Mouse (Mus musculus) MEL (cell line): Measurements from ENCODE around the gene Tex19.2. TPM values are rescaled to one million over a fixed set of nuclear protein-coding genes. Genes with fewer than 3 reads are reported as not detected.

ENCODE experiments used
- DNase-seq: peaks from one replicate; pipeline ENCODE4 v3.0.0; 2011; ENCODE audit warnings: low read depth, low spot score
- H3K27ac ChIP-seq: 2 replicates; pipeline ENCODE4 v1.5.1; 2012; ENCODE audit warnings: low read depth, mild to moderate bottlenecking, control low read depth, low read length, moderate library complexity; ENCODE audit not compliant: control insufficient read depth
- H3K27me3 ChIP-seq, 2 experiments: fragments of 150-350 bp in 1 of 2; sonication (generic) in 1 of 2; 2 replicates each; pipeline ENCODE4 v1.6.1; 2012; ENCODE audit warnings: low read length in 2 of 2, mild to moderate bottlenecking in 2 of 2, improper control_type of control experiment in 1 of 2, moderate library complexity in 1 of 2; ENCODE audit not compliant: insufficient read depth in 2 of 2, control insufficient read depth in 1 of 2
- H3K36me3 ChIP-seq, 2 experiments: 2 replicates each; pipeline ENCODE4 v1.6.1; 2012 to 2014; ENCODE audit warnings: low read length in 2 of 2, improper control_type of control experiment in 1 of 2, inconsistent platforms in 1 of 2, mild to moderate bottlenecking in 1 of 2; ENCODE audit not compliant: insufficient read depth in 2 of 2, control insufficient read depth in 1 of 2
- H3K4me1 ChIP-seq, 2 experiments: fragments of 150-350 bp in 1 of 2; sonication (generic) in 1 of 2; 2 replicates each; pipeline ENCODE4 v1.6.1; 2012; ENCODE audit warnings: low read length in 2 of 2, improper control_type of control experiment in 1 of 2, mild to moderate bottlenecking in 1 of 2; ENCODE audit not compliant: insufficient read depth in 2 of 2, control insufficient read depth in 1 of 2
- H3K4me3 ChIP-seq, 2 experiments: fragments of 150-350 bp in 1 of 2; sonication (generic) in 1 of 2; 2 replicates each; pipeline ENCODE4 v1.5.1; 2012; ENCODE audit warnings: low read depth in 2 of 2, low read length in 2 of 2, mild to moderate bottlenecking in 2 of 2, moderate library complexity in 2 of 2, control low read depth in 1 of 2, improper control_type of control experiment in 1 of 2; ENCODE audit not compliant: control insufficient read depth in 1 of 2, insufficient read depth in 1 of 2
- H3K79me2 ChIP-seq: 2 replicates; pipeline ENCODE4 v1.6.1; 2012; ENCODE audit warnings: mild to moderate bottlenecking, low read length, moderate library complexity; ENCODE audit not compliant: control insufficient read depth, poor library complexity, insufficient read depth
- H3K9ac ChIP-seq: 2 replicates; pipeline ENCODE4 v1.6.1; 2012; ENCODE audit warnings: low read depth, mild to moderate bottlenecking, control low read depth, low read length, moderate library complexity; ENCODE audit not compliant: control insufficient read depth, poor library complexity, severe bottlenecking
- H3K9me3 ChIP-seq: fragments of 150-350 bp; sonication (generic); replicated peaks from 2 replicates; pipeline ENCODE4 v1.6.1; 2012; ENCODE audit warnings: mild to moderate bottlenecking, low read length, improper control_type of control experiment, moderate library complexity; ENCODE audit not compliant: insufficient read depth
- CHD1 ChIP-seq: IDR thresholded peaks from 2 replicates; pipeline ENCODE4 v1.6.1; 2012; ENCODE audit warnings: low read depth, mild to moderate bottlenecking, inconsistent platforms, low read length, improper control_type of control experiment
- CTCF ChIP-seq, 3 experiments: IDR thresholded peaks in 2 of 3; conservative IDR thresholded peaks in 1 of 3; 2 replicates each; pipeline ENCODE4 v1.5.1; 2011 to 2012; ENCODE audit warnings: low read length in 3 of 3, low read depth in 2 of 3, mild to moderate bottlenecking in 2 of 3, improper control_type of control experiment in 1 of 3, inconsistent platforms in 1 of 3, mixed read lengths in 1 of 3, moderate library complexity in 1 of 3; ENCODE audit not compliant: control insufficient read depth in 1 of 3, insufficient read depth in 1 of 3, poor library complexity in 1 of 3, severe bottlenecking in 1 of 3
- ELF1 ChIP-seq: IDR thresholded peaks from 2 replicates; pipeline ENCODE4 v1.6.1; 2014; ENCODE audit warnings: low read depth, mild to moderate bottlenecking, inconsistent platforms, low read length, improper control_type of control experiment, moderate library complexity
- GATA1 ChIP-seq: IDR thresholded peaks from 2 replicates; pipeline ENCODE4 v1.6.1; 2011; ENCODE audit warnings: low read depth, low read length, improper control_type of control experiment
- KAT2A ChIP-seq: conservative IDR thresholded peaks from 2 replicates; pipeline ENCODE4 v1.6.1; 2012; ENCODE audit warnings: low read depth, low read length, improper control_type of control experiment, inconsistent platforms
- MAFK ChIP-seq: IDR thresholded peaks from 2 replicates; pipeline ENCODE4 v1.6.1; 2011; ENCODE audit warnings: low read depth, mild to moderate bottlenecking, low read length, improper control_type of control experiment, borderline replicate concordance
- MAX ChIP-seq: IDR thresholded peaks from 2 replicates; pipeline ENCODE4 v1.6.1; 2011; ENCODE audit warnings: low read length, improper control_type of control experiment
- MAZ ChIP-seq: IDR thresholded peaks from 2 replicates; pipeline ENCODE4 v1.6.1; 2012; ENCODE audit warnings: low read depth, mild to moderate bottlenecking, inconsistent platforms, low read length, improper control_type of control experiment
- MEF2A ChIP-seq: IDR thresholded peaks from 2 replicates; pipeline ENCODE4 v1.6.1; 2014; ENCODE audit warnings: low read depth, mild to moderate bottlenecking, inconsistent platforms, low read length, improper control_type of control experiment; ENCODE audit not compliant: poor library complexity, insufficient replicate concordance, severe bottlenecking; ENCODE audit errors: extremely low read depth
- MYC ChIP-seq: IDR thresholded peaks from 2 replicates; pipeline ENCODE4 v1.6.1; 2011; ENCODE audit warnings: low read depth, mild to moderate bottlenecking, low read length, improper control_type of control experiment, moderate library complexity
- NELFE ChIP-seq: IDR thresholded peaks from 2 replicates; pipeline ENCODE4 v1.6.1; 2011; ENCODE audit warnings: low read depth, low read length, improper control_type of control experiment
- POLR2A ChIP-seq, 2 experiments: IDR thresholded peaks; 2 replicates each; pipeline ENCODE4 v1.6.1; 2011 to 2012; ENCODE audit warnings: low read length in 2 of 2, mild to moderate bottlenecking in 2 of 2, control low read depth in 1 of 2, improper control_type of control experiment in 1 of 2, low read depth in 1 of 2, moderate library complexity in 1 of 2; ENCODE audit not compliant: control insufficient read depth in 1 of 2, insufficient read depth in 1 of 2, poor library complexity in 1 of 2
- POLR2AphosphoS5 ChIP-seq: IDR thresholded peaks from 2 replicates; pipeline ENCODE4 v1.6.1; 2012; ENCODE audit warnings: low read depth, borderline replicate concordance, mild to moderate bottlenecking, inconsistent platforms, low read length, moderate library complexity, mixed read lengths
- RCOR1 ChIP-seq: IDR thresholded peaks from 2 replicates; pipeline ENCODE4 v1.6.1; 2012; ENCODE audit warnings: low read depth, mild to moderate bottlenecking, inconsistent platforms, low read length, improper control_type of control experiment
- SIN3A ChIP-seq: IDR thresholded peaks from 2 replicates; pipeline ENCODE4 v1.6.1; 2012; ENCODE audit warnings: low read length, improper control_type of control experiment, inconsistent platforms
- SMC3 ChIP-seq: IDR thresholded peaks from 2 replicates; pipeline ENCODE4 v1.6.1; 2011; ENCODE audit warnings: low read depth, low read length, improper control_type of control experiment
- TAL1 ChIP-seq: IDR thresholded peaks from 2 replicates; pipeline ENCODE4 v1.6.1; 2012; ENCODE audit warnings: mild to moderate bottlenecking, inconsistent platforms, low read length, moderate library complexity, mixed read lengths
- USF1 ChIP-seq: IDR thresholded peaks from 2 replicates; pipeline ENCODE4 v1.6.1; 2014; ENCODE audit warnings: low read depth, mild to moderate bottlenecking, inconsistent platforms, low read length, improper control_type of control experiment, moderate library complexity
- ZKSCAN1 ChIP-seq: IDR thresholded peaks from 2 replicates; pipeline ENCODE4 v1.6.1; 2012; ENCODE audit warnings: low read depth, mild to moderate bottlenecking, inconsistent platforms, low read length, improper control_type of control experiment, moderate library complexity
- polyA plus RNA-seq, 2 experiments: library from polyadenylated mRNA; stranded (reverse) in 1 of 2; unstranded in 1 of 2; fragments of >175 nt in 1 of 2; fragments of >200 nt in 1 of 2; gene quantifications; 2 replicates each; pipeline versions ENCODE4 v1.2.1 to v1.2.4; 2012; ENCODE audit warnings: low replicate concordance in 2 of 2, low read depth in 1 of 2; ENCODE audit not compliant: insufficient read length in 2 of 2, insufficient read depth in 1 of 2, missing spikeins in 1 of 2
- total RNA-seq: library from RNA; depleted of rRNA; stranded (reverse); fragments of 300-350 nt; gene quantifications from 2 replicates; pipeline ENCODE4 v1.2.3, GENCODE M21; 2012

The Tex19.2 gene
- total and polyA plus RNA-seq, 3 experiments = 34.5 to 45.7 TPM; not detected in 1

DNA sequence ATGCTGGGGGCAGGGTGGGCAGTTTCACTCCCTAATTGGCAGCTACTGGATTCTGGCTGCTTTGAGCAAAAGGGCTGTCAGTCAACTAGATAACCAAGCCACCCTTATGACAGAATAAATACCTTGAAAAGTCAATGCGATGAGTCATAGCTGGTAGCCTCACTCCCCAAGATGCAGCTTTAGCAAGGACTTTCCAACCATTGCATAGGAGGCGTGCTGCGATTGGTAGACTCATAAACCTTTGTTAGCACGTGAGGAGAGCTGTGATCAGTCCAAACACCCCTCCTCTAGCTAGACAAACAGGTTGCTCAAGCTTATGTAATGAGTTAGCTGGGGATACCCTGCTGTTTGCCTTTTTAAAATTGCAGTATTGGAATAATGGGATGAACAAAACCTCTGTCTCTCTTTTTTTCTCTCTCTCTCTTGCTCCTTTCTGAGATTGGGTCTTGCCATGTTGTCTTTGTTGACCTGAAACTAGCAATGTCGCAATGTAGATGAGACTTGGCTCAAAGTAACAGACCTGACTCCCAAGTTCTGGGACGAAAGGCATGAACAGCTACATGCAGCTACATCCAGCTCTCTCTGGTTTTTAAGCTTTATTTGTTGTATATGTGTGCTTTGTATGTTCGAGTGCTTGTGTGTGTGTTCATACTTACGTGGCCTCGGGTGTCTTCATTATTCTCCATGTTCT lies 25.0 kb upstream of the Tex19.2 start:
- no peak overlapping the region for H3K27ac ChIP-seq
- TF ChIP-seq SIN3A = no peak
- TF ChIP-seq POLR2AphosphoS5 = no peak
- TF ChIP-seq GATA1 = no peak
- no peak for TF ChIP-seq MAX
- TF ChIP-seq ZKSCAN1 = no peak
- no peak for TF ChIP-seq ELF1
- no peak for TF ChIP-seq MAFK
- no peak for TF ChIP-seq RCOR1
- no peak for TF ChIP-seq POLR2A (IDR thresholded peaks at IDR 0.05; ENCODE audit: control insufficient read depth in 1 of 2, insufficient read depth in 1 of 2, low read depth in 1 of 2, low read length in 2 of 2, poor library complexity in 1 of 2)
- no peak for TF ChIP-seq USF1
- TF ChIP-seq CTCF (IDR thresholded peaks at IDR 0.05 in 2 of 3, conservative IDR thresholded peaks at IDR 0.05 in 1 of 3; ENCODE audit: control insufficient read depth in 1 of 3, insufficient read depth in 1 of 3, low read depth in 2 of 3, low read length in 3 of 3, poor library complexity in 1 of 3, severe bottlenecking in 1 of 3) = no peak
- TF ChIP-seq KAT2A = no peak
- no peak for TF ChIP-seq CHD1
- TF ChIP-seq MYC = no peak
- TF ChIP-seq MAZ = no peak
- no peak for TF ChIP-seq MEF2A
- no peak for TF ChIP-seq NELFE
- TF ChIP-seq TAL1 = no peak

DNA sequence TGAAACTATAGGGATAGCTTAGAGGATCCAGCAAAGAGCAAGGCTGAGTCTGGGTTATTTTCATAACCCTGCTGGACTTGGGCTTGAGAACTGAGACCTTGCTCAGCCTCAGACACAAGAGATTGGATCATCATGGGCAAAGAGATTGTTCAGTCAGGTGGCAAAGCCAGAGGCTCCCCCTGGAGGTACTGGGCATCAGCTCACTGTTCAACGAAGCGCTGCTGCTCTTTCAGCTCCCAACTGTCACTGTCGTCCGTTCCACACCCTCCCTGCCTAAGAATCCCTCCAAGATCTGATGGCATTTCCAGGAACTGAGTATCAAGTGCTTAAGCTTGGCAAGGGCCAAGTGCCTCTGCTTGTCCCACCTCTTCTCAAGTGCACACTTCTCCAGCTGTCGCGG lies 20.3 kb upstream of the Tex19.2 start:
- H3K9me3 ChIP-seq = no peaks in the 10 kb centered on the region
- H3K4me1 ChIP-seq = peaks cover 0 to 3% of the 10 kb centered on the region in 2 experiments; a peak in 1 of 4 replicates
- no peak overlapping the region for H3K9ac ChIP-seq
- peaks cover 5 to 24% of the 10 kb centered on the region in 2 experiments for H3K27me3 ChIP-seq
- DNase-seq = no peak
- H3K36me3 ChIP-seq = no peaks in the 10 kb centered on the region
- TF ChIP-seq SMC3 = 0 out of 2 replicates have a peak, but pooled peaks have one; percentile 7
- TF ChIP-seq CTCF (IDR thresholded peaks at IDR 0.05 in 2 of 3, conservative IDR thresholded peaks at IDR 0.05 in 1 of 3; ENCODE audit: control insufficient read depth in 1 of 3, insufficient read depth in 1 of 3, low read depth in 2 of 3, low read length in 3 of 3, poor library complexity in 1 of 3, severe bottlenecking in 1 of 3) = peak in 2 of 3 experiments; percentile 17 to 21; a peak in 1 of 6 replicates
- no peak for TF ChIP-seq RCOR1
- H3K27ac ChIP-seq = no peak overlapping the region
- H3K79me2 ChIP-seq = no peaks in the 10 kb centered on the region
- no peak overlapping the region for H3K4me3 ChIP-seq

More for the DNA sequence above, 25.0 kb upstream of the Tex19.2 start:
- Histone ChIP-seq H3K27me3 (peaks cover 2% of the 10 kb centered on the region in 2 experiments; a peak in 3 of 4 replicates), H3K36me3 (no peaks in the 10 kb centered on the region), H3K4me1 (peaks cover 0 to 3% of the 10 kb centered on the region in 2 experiments; a peak in 1 of 4 replicates), H3K9ac (no peak overlapping the region), H3K9me3 (no peaks in the 10 kb centered on the region), H3K79me2 (no peaks in the 10 kb centered on the region), H3K4me3 (no peak overlapping the region)
- DNase-seq = peak; percentile 36
